Mouse (Mus musculus): ENCODE measurements at regions not wholly inside any gene's neighbourhood (a gene's known extent, or its start where the extent isn't known, plus 50 kb on each side); places are given as distances from the start of the nearest gene placed in this dataset.

- Histone ChIP-seq H3K9me3 (no peaks in the 10 kb centered on the region), H3K27ac (no peak overlapping the region), H3K4me3 (no peak overlapping the region), H3K36me3 (no peaks in the 10 kb centered on the region), H3K4me1 (replicated peaks) (peaks cover 8% of the 10 kb centered on the region), H3K27me3 (ENCODE audit: insufficient read depth, poor library complexity, severe bottlenecking) (no peaks in the 10 kb centered on the region)
- whole genome bisulfite sequencing: 75% methylated on average over 3 of the region's 3 CpGs
- no peak for DNase-seq (ENCODE audit: low spot score)
These were observed 73.3 kb upstream of the Col5a1 start for GRCm38 (mm10) chr2:27812946-27813345.

GRCm38 (mm10) chr2:27813370-27813769 is 72.9 kb upstream of the Col5a1 start:
- Histone ChIP-seq H3K4me3 (no peak overlapping the region), H3K4me1 (replicated peaks) (peaks cover 8% of the 10 kb centered on the region), H3K27me3 (ENCODE audit: insufficient read depth, poor library complexity, severe bottlenecking) (no peaks in the 10 kb centered on the region), H3K9me3 (no peaks in the 10 kb centered on the region), H3K27ac (no peak overlapping the region), H3K36me3 (no peaks in the 10 kb centered on the region)
- WGBS: 62% methylated on average over 6 of the region's 6 CpGs
- DNase-seq (ENCODE audit: low spot score): no peak

GRCm38 (mm10) chr2:27818656-27819055 is 67.6 kb upstream of the Col5a1 start:
- Histone ChIP-seq H3K4me1 (replicated peaks) (peaks cover 9% of the 10 kb centered on the region), H3K9me3 (no peaks in the 10 kb centered on the region), H3K27me3 (ENCODE audit: insufficient read depth, poor library complexity, severe bottlenecking) (no peaks in the 10 kb centered on the region), H3K4me3 (no peak overlapping the region), H3K27ac (peak overlapping the region; percentile 62; the same call in 1 of the 2 replicates), H3K36me3 (no peaks in the 10 kb centered on the region)
- 64% methylated on average over 4 of the region's 4 CpGs for WGBS
- DNase-seq (ENCODE audit: low spot score): no peak

GRCm38 (mm10) chr2:27826826-27827225 is 59.4 kb upstream of the Col5a1 start:
- Histone ChIP-seq H3K36me3 (no peaks in the 10 kb centered on the region), H3K9me3 (no peaks in the 10 kb centered on the region), H3K27me3 (ENCODE audit: insufficient read depth, poor library complexity, severe bottlenecking) (no peaks in the 10 kb centered on the region; the same call in 1 of the 2 replicates), H3K4me3 (no peak overlapping the region), H3K27ac (peak overlapping the region; percentile 23; the same call in 1 of the 2 replicates), H3K4me1 (replicated peaks) (peaks cover 12% of the 10 kb centered on the region; the same call in 1 of the 2 replicates)
- 88% methylated on average over 2 of the region's 2 CpGs for WGBS
- no peak for DNase-seq (ENCODE audit: low spot score)

GRCm38 (mm10) chr2:27827582-27827981 is 58.6 kb upstream of the Col5a1 start:
- no peaks in the 10 kb centered on the region; the same call in 1 of the 2 replicates for H3K27me3 ChIP-seq (ENCODE audit: insufficient read depth, poor library complexity, severe bottlenecking)
- no peaks in the 10 kb centered on the region for H3K9me3 ChIP-seq
- no peak for DNase-seq (ENCODE audit: low spot score)
- no peak overlapping the region for H3K4me3 ChIP-seq
- H3K27ac ChIP-seq: no peak overlapping the region
- 89% methylated on average over 5 of the region's 5 CpGs for WGBS
- H3K4me1 ChIP-seq (replicated peaks): peaks cover 12% of the 10 kb centered on the region; the same call in 1 of the 2 replicates
- H3K36me3 ChIP-seq: no peaks in the 10 kb centered on the region

GRCm38 (mm10) chr2:27828237-27828636 is 58.0 kb upstream of the Col5a1 start:
- Histone ChIP-seq H3K36me3 (no peaks in the 10 kb centered on the region), H3K27me3 (ENCODE audit: insufficient read depth, poor library complexity, severe bottlenecking) (no peaks in the 10 kb centered on the region; the same call in 1 of the 2 replicates), H3K9me3 (no peaks in the 10 kb centered on the region), H3K4me1 (replicated peaks) (peaks cover 12% of the 10 kb centered on the region; the same call in 1 of the 2 replicates), H3K27ac (no peak overlapping the region), H3K4me3 (no peak overlapping the region)
- DNase-seq (ENCODE audit: low spot score): no peak
- WGBS: 77% methylated on average over 6 of the region's 6 CpGs

GRCm38 (mm10) chr2:27829551-27829950 is 56.7 kb upstream of the Col5a1 start:
- H3K4me1 ChIP-seq (replicated peaks): peaks cover 16% of the 10 kb centered on the region
- no peaks in the 10 kb centered on the region for H3K9me3 ChIP-seq
- no peak overlapping the region for H3K27ac ChIP-seq
- no peak for DNase-seq (ENCODE audit: low spot score)
- WGBS: 80% methylated on average over 5 of the region's 5 CpGs
- no peaks in the 10 kb centered on the region for H3K36me3 ChIP-seq
- no peak overlapping the region for H3K4me3 ChIP-seq
- no peaks in the 10 kb centered on the region; the same call in 1 of the 2 replicates for H3K27me3 ChIP-seq (ENCODE audit: insufficient read depth, poor library complexity, severe bottlenecking)

GRCm38 (mm10) chr2:27834971-27835370 is 51.3 kb upstream of the Col5a1 start:
- DNase-seq (ENCODE audit: low spot score): no peak
- 87% methylated on average over 4 of the region's 4 CpGs for WGBS
- Histone ChIP-seq H3K27me3 (ENCODE audit: insufficient read depth, poor library complexity, severe bottlenecking) (no peaks in the 10 kb centered on the region), H3K9me3 (no peaks in the 10 kb centered on the region), H3K4me1 (replicated peaks) (peaks cover 34% of the 10 kb centered on the region), H3K4me3 (no peak overlapping the region), H3K36me3 (no peaks in the 10 kb centered on the region), H3K27ac (no peak overlapping the region)

- peaks cover 34% of the 10 kb centered on the region for H3K4me1 ChIP-seq (replicated peaks)
- DNase-seq (ENCODE audit: low spot score): peak; percentile 29
- 41% methylated on average over 10 of the region's 10 CpGs for WGBS
- no peaks in the 10 kb centered on the region for H3K27me3 ChIP-seq (ENCODE audit: insufficient read depth, poor library complexity, severe bottlenecking)
- H3K9me3 ChIP-seq: no peaks in the 10 kb centered on the region
- no peaks in the 10 kb centered on the region for H3K36me3 ChIP-seq
- no peak overlapping the region for H3K4me3 ChIP-seq
- peak overlapping the region; percentile 76 for H3K27ac ChIP-seq
These were observed 50.3 kb upstream of the Col5a1 start for GRCm38 (mm10) chr2:27835758-27836460.
